Mouse (Mus musculus): ENCODE measurements around the gene Mak. TPM values are rescaled to one million over a fixed set of nuclear protein-coding genes. Genes with fewer than 3 reads are reported as not detected.

Gene Mak
- polyA plus RNA-seq, 1 experiment from 2014 or later: 0.57 TPM

DNA sequence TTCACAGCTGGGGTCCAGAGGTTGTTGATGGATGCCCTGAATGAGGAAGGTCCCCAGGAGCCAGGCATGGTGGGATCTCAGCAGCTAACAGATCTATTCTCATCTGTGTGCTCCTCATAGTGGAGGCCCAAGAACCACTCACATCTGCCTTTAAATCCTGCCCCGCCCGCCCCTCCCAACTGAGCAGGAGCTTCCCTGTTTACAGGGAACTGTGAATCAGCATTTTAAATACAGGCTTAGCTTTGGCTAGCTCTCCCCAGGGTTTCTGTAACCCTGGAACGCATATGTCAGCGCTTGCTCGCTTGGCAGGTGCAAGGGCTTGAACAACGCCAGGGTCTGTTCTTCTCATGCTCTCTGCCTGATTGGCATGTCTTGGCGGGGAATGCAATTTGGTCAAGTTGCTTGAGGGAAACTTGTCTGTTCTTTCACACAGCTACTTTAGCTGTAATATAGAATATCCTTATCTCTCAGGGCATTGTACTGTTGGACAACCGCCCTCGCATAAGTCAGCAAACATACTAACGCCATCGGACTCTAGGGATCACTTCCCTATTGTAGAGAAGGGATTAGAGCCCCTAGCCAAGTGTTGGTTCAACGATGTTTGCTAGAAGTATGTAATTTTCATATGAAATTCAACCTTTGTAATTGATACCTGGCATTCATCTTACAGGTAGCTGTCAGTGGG lies 24.5 kb upstream of the Mak start:
- no peak for ATAC-seq (ENCODE audit: insufficient number of reproducible peaks, low FRiP score, low TSS enrichment, low read depth)
- Histone ChIP-seq H3K9me3 (ENCODE audit: control insufficient read depth, low read length) (no peaks in the 10 kb centered on the region), H3K27me3 (ENCODE audit: control insufficient read depth, insufficient read depth, low read length) (no peaks in the 10 kb centered on the region), H3K4me2 (ENCODE audit: low read depth, severe bottlenecking) (no peak overlapping the region), H3K27ac (replicated peaks; ENCODE audit: low read depth, low read length) (no peak overlapping the region), H3K4me1 (ENCODE audit: control insufficient read depth, insufficient read depth, low read length) (no peaks in the 10 kb centered on the region), H3K36me3 (ENCODE audit: control insufficient read depth, insufficient read depth, low read length) (no peaks in the 10 kb centered on the region), H3K4me3 (ENCODE audit: low read depth, low read length) (no peak overlapping the region), H3K9ac (ENCODE audit: low read length) (no peak overlapping the region)
- no peak for DNase-seq (ENCODE audit: low spot score)
- WGBS: 79% methylated on average over 12 of the region's 12 CpGs

- H3K9me3 ChIP-seq (ENCODE audit: control insufficient read depth, low read length): no peaks in the 10 kb centered on the region
- no peak for DNase-seq (ENCODE audit: low spot score)
- no peak overlapping the region for H3K4me2 ChIP-seq (ENCODE audit: low read depth, severe bottlenecking)
- H3K27ac ChIP-seq (replicated peaks; ENCODE audit: low read depth, low read length): no peak overlapping the region
- H3K4me3 ChIP-seq (ENCODE audit: low read depth, low read length): no peak overlapping the region
- WGBS: 93% methylated on average over 2 of the region's 2 CpGs
- ATAC-seq (ENCODE audit: insufficient number of reproducible peaks, low FRiP score, low TSS enrichment, low read depth): no peak
- H3K4me1 ChIP-seq (ENCODE audit: control insufficient read depth, insufficient read depth, low read length): no peaks in the 10 kb centered on the region
- no peak overlapping the region for H3K9ac ChIP-seq (ENCODE audit: low read length)
- no peaks in the 10 kb centered on the region for H3K27me3 ChIP-seq (ENCODE audit: control insufficient read depth, insufficient read depth, low read length)
- H3K36me3 ChIP-seq (ENCODE audit: control insufficient read depth, insufficient read depth, low read length): no peaks in the 10 kb centered on the region
Observed at GRCm38 (mm10) chr13:41100031-41100430, 20.5 kb upstream of the Mak start.

GRCm38 (mm10) chr13:41098325-41098724 lies 18.8 kb upstream of the Mak start:
- H3K9me3 ChIP-seq (ENCODE audit: control insufficient read depth, low read length): no peaks in the 10 kb centered on the region
- H3K4me2 ChIP-seq (ENCODE audit: low read depth, severe bottlenecking): no peak overlapping the region
- H3K27me3 ChIP-seq (ENCODE audit: control insufficient read depth, insufficient read depth, low read length): no peaks in the 10 kb centered on the region
- no peak overlapping the region for H3K9ac ChIP-seq (ENCODE audit: low read length)
- no peak overlapping the region for H3K27ac ChIP-seq (replicated peaks; ENCODE audit: low read depth, low read length)
- H3K4me1 ChIP-seq (ENCODE audit: control insufficient read depth, insufficient read depth, low read length): no peaks in the 10 kb centered on the region
- no peak for DNase-seq (ENCODE audit: low spot score)
- WGBS: 92% methylated on average over 15 of the region's 15 CpGs
- H3K36me3 ChIP-seq (ENCODE audit: control insufficient read depth, insufficient read depth, low read length): no peaks in the 10 kb centered on the region
- ATAC-seq (ENCODE audit: insufficient number of reproducible peaks, low FRiP score, low TSS enrichment, low read depth): no peak
- no peak overlapping the region for H3K4me3 ChIP-seq (ENCODE audit: low read depth, low read length)

- no peak overlapping the region for H3K9ac ChIP-seq (ENCODE audit: low read length)
- ATAC-seq (ENCODE audit: insufficient number of reproducible peaks, low FRiP score, low TSS enrichment, low read depth) (no peak), DNase-seq (ENCODE audit: low spot score) (no peak)
- H3K27me3 ChIP-seq (ENCODE audit: control insufficient read depth, insufficient read depth, low read length): no peaks in the 10 kb centered on the region
- no peak overlapping the region for H3K4me2 ChIP-seq (ENCODE audit: low read depth, severe bottlenecking)
- WGBS: 75% methylated on average over 16 of the region's 16 CpGs
- no peak overlapping the region for H3K4me3 ChIP-seq (ENCODE audit: low read depth, low read length)
- no peaks in the 10 kb centered on the region for H3K36me3 ChIP-seq (ENCODE audit: control insufficient read depth, insufficient read depth, low read length)
- H3K9me3 ChIP-seq (ENCODE audit: control insufficient read depth, low read length): no peaks in the 10 kb centered on the region
- no peak overlapping the region for H3K27ac ChIP-seq (replicated peaks; ENCODE audit: low read depth, low read length)
- H3K4me1 ChIP-seq (ENCODE audit: control insufficient read depth, insufficient read depth, low read length): no peaks in the 10 kb centered on the region
Observed at GRCm38 (mm10) chr13:41097324-41098058, 18.0 kb upstream of the Mak start.

DNA sequence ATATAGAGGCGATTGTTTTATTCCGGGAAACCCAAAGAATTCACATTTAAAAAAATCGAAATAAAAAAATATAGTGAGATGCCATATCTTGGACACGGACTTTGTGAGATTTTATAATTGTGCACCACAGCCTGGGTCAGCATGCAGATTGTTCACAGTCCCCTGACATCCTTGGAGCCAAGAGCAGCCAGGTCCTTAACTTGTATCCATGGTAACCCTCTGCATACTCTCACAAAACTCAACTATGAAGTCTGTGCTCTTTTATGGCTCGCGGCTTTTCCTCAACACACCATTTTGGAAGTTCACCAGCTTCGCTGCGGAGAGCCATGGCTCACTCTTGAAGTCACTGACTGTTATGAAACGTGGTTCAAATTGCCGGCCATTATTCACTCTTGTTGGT lies 14.7 kb upstream of the Mak start:
- no peak overlapping the region for H3K4me2 ChIP-seq (ENCODE audit: low read depth, severe bottlenecking)
- no peaks in the 10 kb centered on the region for H3K36me3 ChIP-seq (ENCODE audit: control insufficient read depth, insufficient read depth, low read length)
- H3K9ac ChIP-seq (ENCODE audit: low read length): no peak overlapping the region
- DNase-seq (ENCODE audit: low spot score) (no peak), ATAC-seq (ENCODE audit: insufficient number of reproducible peaks, low FRiP score, low TSS enrichment, low read depth) (no peak)
- no peak overlapping the region for H3K27ac ChIP-seq (replicated peaks; ENCODE audit: low read depth, low read length)
- no peaks in the 10 kb centered on the region for H3K27me3 ChIP-seq (ENCODE audit: control insufficient read depth, insufficient read depth, low read length)
- H3K4me3 ChIP-seq (ENCODE audit: low read depth, low read length): no peak overlapping the region
- H3K4me1 ChIP-seq (ENCODE audit: control insufficient read depth, insufficient read depth, low read length): no peaks in the 10 kb centered on the region
- H3K9me3 ChIP-seq (ENCODE audit: control insufficient read depth, low read length): no peaks in the 10 kb centered on the region
- 88% methylated on average over 10 of the region's 10 CpGs for WGBS

DNA sequence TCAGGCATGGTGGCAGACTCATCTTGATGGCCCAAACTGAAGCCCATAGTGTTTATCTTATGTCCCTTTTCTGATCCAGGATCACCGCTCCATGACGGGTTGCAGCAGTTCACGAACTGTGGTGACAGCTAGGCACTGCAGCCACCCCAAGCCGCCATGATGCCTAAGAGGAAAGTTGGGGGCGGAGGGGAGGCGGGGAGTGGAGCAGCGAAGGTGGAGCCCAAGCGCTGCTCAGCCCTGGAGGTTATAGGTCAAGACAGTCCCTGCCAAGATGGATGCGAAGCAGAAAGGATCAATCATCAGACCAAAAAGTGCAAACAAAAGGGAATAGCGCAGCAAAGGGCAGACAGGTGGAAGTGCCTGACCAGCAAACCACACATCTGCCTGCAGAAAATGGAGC lies 11.8 kb upstream of the Mak start:
- no peaks in the 10 kb centered on the region for H3K9me3 ChIP-seq (ENCODE audit: control insufficient read depth, low read length)
- 31% methylated on average over 10 of the region's 10 CpGs for WGBS
- no peaks in the 10 kb centered on the region for H3K4me1 ChIP-seq (ENCODE audit: control insufficient read depth, insufficient read depth, low read length)
- H3K4me2 ChIP-seq (ENCODE audit: low read depth, severe bottlenecking): no peak overlapping the region
- no peaks in the 10 kb centered on the region for H3K36me3 ChIP-seq (ENCODE audit: control insufficient read depth, insufficient read depth, low read length)
- H3K4me3 ChIP-seq (ENCODE audit: low read depth, low read length): no peak overlapping the region
- DNase-seq (ENCODE audit: low spot score) (peak; percentile 24), ATAC-seq (ENCODE audit: insufficient number of reproducible peaks, low FRiP score, low TSS enrichment, low read depth) (no peak)
- no peaks in the 10 kb centered on the region for H3K27me3 ChIP-seq (ENCODE audit: control insufficient read depth, insufficient read depth, low read length)
- no peak overlapping the region for H3K9ac ChIP-seq (ENCODE audit: low read length)
- no peak overlapping the region for H3K27ac ChIP-seq (replicated peaks; ENCODE audit: low read depth, low read length)

DNA sequence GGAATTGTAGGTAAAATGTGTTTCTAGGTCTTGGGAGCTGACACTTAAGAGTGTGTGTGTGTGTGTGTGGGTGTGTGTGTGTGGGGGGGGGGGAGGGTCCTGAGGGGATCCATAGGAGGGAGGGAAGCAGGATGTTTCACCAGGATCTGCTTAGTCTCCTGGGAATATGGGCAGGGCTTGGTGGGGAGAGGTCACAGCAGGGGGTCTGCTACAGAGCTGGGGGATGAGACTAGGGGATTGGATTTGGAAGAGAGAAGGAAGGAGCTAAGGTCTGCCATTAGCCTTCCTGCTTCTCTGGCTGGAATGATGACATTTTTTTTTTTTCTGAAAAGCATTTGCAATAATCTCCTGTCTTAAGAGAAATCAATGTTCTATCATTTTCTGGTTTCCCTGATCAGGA lies 9.2 kb upstream of the Mak start:
- Histone ChIP-seq H3K36me3 (ENCODE audit: control insufficient read depth, insufficient read depth, low read length) (no peaks in the 10 kb centered on the region), H3K4me3 (ENCODE audit: low read depth, low read length) (no peak overlapping the region), H3K4me1 (ENCODE audit: control insufficient read depth, insufficient read depth, low read length) (no peaks in the 10 kb centered on the region), H3K4me2 (ENCODE audit: low read depth, severe bottlenecking) (no peak overlapping the region), H3K9ac (ENCODE audit: low read length) (no peak overlapping the region), H3K27me3 (ENCODE audit: control insufficient read depth, insufficient read depth, low read length) (no peaks in the 10 kb centered on the region), H3K27ac (replicated peaks; ENCODE audit: low read depth, low read length) (no peak overlapping the region), H3K9me3 (ENCODE audit: control insufficient read depth, low read length) (no peaks in the 10 kb centered on the region)
- DNase-seq (ENCODE audit: low spot score) (no peak), ATAC-seq (ENCODE audit: insufficient number of reproducible peaks, low FRiP score, low TSS enrichment, low read depth) (no peak)

GRCm38 (mm10) chr13:41085140-41085539 lies 5.6 kb upstream of the Mak start:
- Histone ChIP-seq H3K9me3 (ENCODE audit: control insufficient read depth, low read length) (no peaks in the 10 kb centered on the region), H3K36me3 (ENCODE audit: control insufficient read depth, insufficient read depth, low read length) (no peaks in the 10 kb centered on the region), H3K4me3 (ENCODE audit: low read depth, low read length) (no peak overlapping the region), H3K9ac (ENCODE audit: low read length) (no peak overlapping the region), H3K4me2 (ENCODE audit: low read depth, severe bottlenecking) (no peak overlapping the region), H3K27me3 (ENCODE audit: control insufficient read depth, insufficient read depth, low read length) (no peaks in the 10 kb centered on the region), H3K4me1 (ENCODE audit: control insufficient read depth, insufficient read depth, low read length) (no peaks in the 10 kb centered on the region), H3K27ac (replicated peaks; ENCODE audit: low read depth, low read length) (no peak overlapping the region)
- DNase-seq (ENCODE audit: low spot score): no peak
- ATAC-seq (ENCODE audit: insufficient number of reproducible peaks, low FRiP score, low TSS enrichment, low read depth): no peak
- WGBS: 18% methylated on average over 2 of the region's 2 CpGs
